Comparison of ENCODE assay signal across 15 mouse cellular contexts in the genomic region with DNA sequence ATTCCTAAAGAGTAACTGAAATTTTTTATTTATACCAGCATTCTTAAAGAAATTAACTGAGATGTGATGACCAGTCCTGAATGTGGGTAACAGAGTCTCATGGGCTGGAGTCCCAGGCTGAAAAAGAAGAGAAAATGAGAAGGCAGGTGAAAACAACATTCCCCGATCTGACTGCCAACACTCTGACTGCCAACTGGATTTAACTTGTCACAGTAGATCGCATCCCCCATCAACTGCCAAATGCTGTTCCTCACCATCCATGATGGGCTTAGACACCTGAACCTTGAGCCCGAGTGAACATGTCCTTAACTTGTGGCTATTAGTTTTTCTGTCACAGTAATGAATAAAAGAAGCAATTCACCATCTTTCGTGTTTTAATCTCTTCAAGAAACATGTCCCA.
DNase-seq lines count a peak whose midpoint lies in the region.
"Had no signal": no experiment of that assay in that cellular context is flagged by ENCODE, and none has a peak within 500 bp of the region (broad histone marks: within the 10 kb centered on the region; RNA-seq: fewer than 3 reads in every experiment).

No protein-coding gene starts in this region.

- peak; percentile 11 for DNase-seq in cerebellum, adult 8-10 months
- DNase-seq in cerebellum, adult 11 months, result no peak
- DNase-seq in cerebellum, adult 9-10 months, result peak; percentile 23
- DNase-seq in cerebellum, postnatal 10 days, result peak; percentile 49 to 64
- DNase-seq in frontal cortex, postnatal 25 days (ENCODE audit: low spot score in 2 of 2), result no peak
- no peak for DNase-seq in adipocyte (ENCODE audit: low spot score)
- DNase-seq: adrenal gland, adult 8-10 months; adrenal gland, postnatal 25 days; forebrain, postnatal 0 days; gastrocnemius, postnatal 25 days; heart, adult 18-20 months; heart, postnatal 10 days; heart, postnatal 36 days; kidney, adult 11 months; kidney, adult 8-10 months had no signal

Comparison
In these comparisons a context has a peak if more than half of its experiments do, and no peak if none do; other contexts are left out.
1. DNase-seq: peak in cerebellum, adult 8-10 months (single experiment), cerebellum, adult 9-10 months (single experiment) and cerebellum, postnatal 10 days (2 of 2); none in cerebellum, adult 11 months (single experiment), frontal cortex, postnatal 25 days (0 of 2) and adipocyte (single experiment).